Mouse (Mus musculus) testis, adult 2 months (tissue): ENCODE results near the gene Hpse2. TPM values are rescaled to one million over a fixed set of nuclear protein-coding genes. Genes with fewer than 3 reads are reported as not detected.

Experiments used
- H3K27ac ChIP-seq: fragments of 200-500 bp; 2 replicates; pipeline ENCODE4 v1.5.1; 2012; ENCODE audit warnings: low read depth, low read length; ENCODE audit not compliant: control insufficient read depth, insufficient read depth
- H3K27me3 ChIP-seq: fragments of 200-500 bp; 2 replicates; pipeline ENCODE4 v1.6.1; 2012; ENCODE audit warnings: mild to moderate bottlenecking, low read length, moderate library complexity; ENCODE audit not compliant: control insufficient read depth, insufficient read depth
- H3K36me3 ChIP-seq: fragments of 200-500 bp; 2 replicates; pipeline ENCODE4 v1.6.1; 2012; ENCODE audit warnings: mild to moderate bottlenecking, low read length; ENCODE audit not compliant: control insufficient read depth, insufficient read depth
- H3K4me1 ChIP-seq: fragments of 200-500 bp; 2 replicates; pipeline ENCODE4 v1.6.1; 2012; ENCODE audit warnings: low read length; ENCODE audit not compliant: control insufficient read depth, insufficient read depth
- H3K4me3 ChIP-seq: fragments of 200-500 bp; 2 replicates; pipeline ENCODE4 v1.5.1; 2012; ENCODE audit warnings: low read depth, mild to moderate bottlenecking, low read length, moderate library complexity, mixed read lengths; ENCODE audit not compliant: control insufficient read depth
- CTCF ChIP-seq: fragments of 200-500 bp; IDR thresholded peaks from 2 replicates; pipeline ENCODE4 v1.5.1; 2012; ENCODE audit warnings: low read depth, mild to moderate bottlenecking, inconsistent platforms, low read length, moderate library complexity; ENCODE audit not compliant: control insufficient read depth, insufficient read depth, insufficient replicate concordance
- POLR2A ChIP-seq: fragments of 200-500 bp; IDR thresholded peaks from 2 replicates; pipeline ENCODE4 v1.6.1; 2012; ENCODE audit warnings: low read depth, mild to moderate bottlenecking, inconsistent platforms, low read length, moderate library complexity; ENCODE audit not compliant: control insufficient read depth
- polyA plus RNA-seq: library from polyadenylated mRNA; depleted of rRNA; stranded (reverse); fragments of >200 nt; gene quantifications from 2 replicates; pipeline ENCODE4 v1.2.3, GENCODE M21; 2012

Gene Hpse2
- polyA plus RNA-seq, 1 experiment, result 1.3 TPM

GRCm38 (mm10) chr19:42948114-42948636 lies 440.0 kb downstream of the Hpse2 start:
- no peaks in the 10 kb centered on the region for H3K27me3 ChIP-seq
- no peaks in the 10 kb centered on the region for H3K4me1 ChIP-seq
- TF ChIP-seq POLR2A, result no peak
- TF ChIP-seq CTCF, result no peak
- H3K4me3 ChIP-seq, result no peak overlapping the region
- no peak overlapping the region for H3K27ac ChIP-seq
- no peaks in the 10 kb centered on the region for H3K36me3 ChIP-seq

GRCm38 (mm10) chr19:42937544-42937943 lies 450.6 kb downstream of the Hpse2 start:
- no peak overlapping the region for H3K4me3 ChIP-seq
- H3K27ac ChIP-seq, result no peak overlapping the region
- no peaks in the 10 kb centered on the region for H3K27me3 ChIP-seq
- H3K36me3 ChIP-seq, result no peaks in the 10 kb centered on the region
- TF ChIP-seq CTCF, result no peak
- no peak for TF ChIP-seq POLR2A
- no peaks in the 10 kb centered on the region for H3K4me1 ChIP-seq

GRCm38 (mm10) chr19:42936661-42937193 lies 451.4 kb downstream of the Hpse2 start:
- Histone ChIP-seq H3K4me1 (no peaks in the 10 kb centered on the region), H3K36me3 (no peaks in the 10 kb centered on the region), H3K27ac (no peak overlapping the region), H3K4me3 (no peak overlapping the region), H3K27me3 (no peaks in the 10 kb centered on the region)
- TF ChIP-seq POLR2A (no peak), CTCF (no peak)

- Histone ChIP-seq H3K27me3 (no peaks in the 10 kb centered on the region), H3K27ac (no peak overlapping the region), H3K36me3 (no peaks in the 10 kb centered on the region), H3K4me3 (no peak overlapping the region), H3K4me1 (no peaks in the 10 kb centered on the region)
- TF ChIP-seq CTCF, result no peak
- no peak for TF ChIP-seq POLR2A
Measured at GRCm38 (mm10) chr19:42929702-42930101, 458.5 kb downstream of the Hpse2 start.

- Histone ChIP-seq H3K27ac (no peak overlapping the region), H3K4me3 (no peak overlapping the region), H3K4me1 (no peaks in the 10 kb centered on the region), H3K36me3 (no peaks in the 10 kb centered on the region), H3K27me3 (no peaks in the 10 kb centered on the region)
- TF ChIP-seq CTCF (no peak), POLR2A (no peak)
Measured at GRCm38 (mm10) chr19:42928271-42928670, 459.9 kb downstream of the Hpse2 start.

GRCm38 (mm10) chr19:42922610-42923009 lies 465.5 kb downstream of the Hpse2 start:
- Histone ChIP-seq H3K27me3 (no peaks in the 10 kb centered on the region), H3K27ac (no peak overlapping the region), H3K4me1 (no peaks in the 10 kb centered on the region), H3K36me3 (no peaks in the 10 kb centered on the region), H3K4me3 (no peak overlapping the region)
- no peak for TF ChIP-seq CTCF
- TF ChIP-seq POLR2A, result no peak

GRCm38 (mm10) chr19:42913703-42914102 lies 474.5 kb downstream of the Hpse2 start:
- H3K4me3 ChIP-seq, result no peak overlapping the region
- no peaks in the 10 kb centered on the region for H3K4me1 ChIP-seq
- H3K27ac ChIP-seq, result no peak overlapping the region
- no peaks in the 10 kb centered on the region for H3K36me3 ChIP-seq
- H3K27me3 ChIP-seq, result no peaks in the 10 kb centered on the region
- no peak for TF ChIP-seq CTCF
- TF ChIP-seq POLR2A, result no peak
